Mouse (Mus musculus) mammary gland, adult 2 months (tissue): Measurements from ENCODE around the gene Slc4a4. TPM values are rescaled to one million over a fixed set of nuclear protein-coding genes. Genes with fewer than 3 reads are reported as not detected.

Source experiments
- polyA plus RNA-seq: library from polyadenylated mRNA; depleted of rRNA; stranded (reverse); fragments of >200 nt; gene quantifications from 2 replicates; pipeline ENCODE4 v1.2.3, GENCODE M21; 2012; ENCODE audit warnings: low replicate concordance; rRNA removed

Slc4a4 gene
- 3.7 and 6.6 TPM in 2 replicates for polyA plus RNA-seq

GRCm38 (mm10) chr5:88886668-88887555 lies at the start of gene Slc4a4:
Gene Slc4a4, plus strand, starts transcription at chr5:88886818.

Other genes starting within 250 kb of the Slc4a4 start
- gene Grsf1, start 210.6 kb upstream of the Slc4a4 start, polyA plus RNA-seq, result 20.7 and 35.7 TPM in 2 replicates
- 2.2 and 4.6 TPM in 2 replicates for gene Mob1b, start 166.0 kb upstream of the Slc4a4 start, polyA plus RNA-seq
- 4.5 and 5.5 TPM in 2 replicates for gene Dck, start 121.8 kb upstream of the Slc4a4 start, polyA plus RNA-seq